Mouse (Mus musculus): Measurements from ENCODE around the gene Arl6ip1. TPM values are rescaled to one million over a fixed set of nuclear protein-coding genes. Genes with fewer than 3 reads are reported as not detected.
A peak's percentile ranks its signal among the peaks of the same experiment; 100 is the strongest.

Gene Arl6ip1
- polyA plus RNA-seq, 1 experiment from 2014 or later = 309 TPM

GRCm38 (mm10) chr7:118154150-118154549 lies 24.7 kb upstream of the Arl6ip1 start:
- H3K27ac ChIP-seq (ENCODE audit: low read depth) = no peak overlapping the region
- no peak for DNase-seq
- ATAC-seq = no peak
- no peak overlapping the region for H3K4me2 ChIP-seq (ENCODE audit: low read depth, low read length)
- no peaks in the 10 kb centered on the region for H3K9me3 ChIP-seq (ENCODE audit: low read length)
- TF ChIP-seq CTCF (IDR thresholded peaks at IDR 0.05; ENCODE audit: low read depth) = no peak
- no peak for TF ChIP-seq EP300 (IDR thresholded peaks at IDR 0.05; ENCODE audit: low read depth)
- H3K9ac ChIP-seq (replicated peaks) = no peak overlapping the region
- 81% methylated on average over 6 of the region's 6 CpGs for WGBS (ENCODE audit: insufficient replicate concordance)
- no peak overlapping the region for H3K4me3 ChIP-seq (ENCODE audit: low read depth, low read length)
- H3K27me3 ChIP-seq (ENCODE audit: insufficient read depth, low read length) = no peaks in the 10 kb centered on the region
- H3K36me3 ChIP-seq (replicated peaks; ENCODE audit: insufficient read depth, low read length) = peaks cover 70% of the 10 kb centered on the region
- H3K4me1 ChIP-seq (ENCODE audit: insufficient read depth) = no peaks in the 10 kb centered on the region

GRCm38 (mm10) chr7:118143602-118144001 lies 14.1 kb upstream of the Arl6ip1 start:
- no peak for DNase-seq
- Histone ChIP-seq H3K36me3 (replicated peaks; ENCODE audit: insufficient read depth, low read length) (peaks cover 75% of the 10 kb centered on the region), H3K4me2 (ENCODE audit: low read depth, low read length) (no peak overlapping the region), H3K9ac (replicated peaks) (no peak overlapping the region), H3K27ac (ENCODE audit: low read depth) (peak overlapping the region; percentile 9; the same call in 1 of the 2 replicates), H3K4me1 (ENCODE audit: insufficient read depth) (0 out of 2 replicates have a peak, but pooled peaks cover 3% of the 10 kb centered on the region), H3K27me3 (ENCODE audit: insufficient read depth, low read length) (no peaks in the 10 kb centered on the region), H3K4me3 (ENCODE audit: low read depth, low read length) (no peak overlapping the region), H3K9me3 (ENCODE audit: low read length) (no peaks in the 10 kb centered on the region)
- TF ChIP-seq EP300 (IDR thresholded peaks at IDR 0.05; ENCODE audit: low read depth) (no peak; the same call in 1 of the 2 replicates), CTCF (IDR thresholded peaks at IDR 0.05; ENCODE audit: low read depth) (no peak)
- 79% methylated on average over 3 of the region's 3 CpGs for WGBS (ENCODE audit: insufficient replicate concordance)
- ATAC-seq = peak; percentile 79

DNA sequence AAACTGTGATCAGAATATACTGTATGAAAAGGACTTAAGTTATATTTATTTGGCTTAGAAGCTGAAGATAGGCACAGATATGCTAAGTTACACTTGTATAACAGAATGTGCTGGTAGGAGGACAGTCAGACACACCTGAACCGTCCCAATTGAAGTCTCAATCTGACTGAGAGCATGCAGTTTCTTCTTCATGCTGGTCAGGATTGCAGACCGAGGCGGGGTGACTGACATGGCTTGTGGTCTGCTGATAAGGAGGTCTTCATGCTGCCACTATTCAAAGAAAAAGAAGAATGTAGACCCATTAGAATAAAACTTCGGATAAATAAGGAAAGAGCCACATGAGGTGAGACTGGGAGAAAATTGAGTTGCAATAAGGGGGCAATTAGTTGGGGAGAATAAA lies 13.7 kb upstream of the Arl6ip1 start:
- DNase-seq (no peak), ATAC-seq (peak; percentile 84)
- no peak overlapping the region for H3K9ac ChIP-seq (replicated peaks)
- no peak overlapping the region for H3K4me2 ChIP-seq (ENCODE audit: low read depth, low read length)
- no peaks in the 10 kb centered on the region for H3K9me3 ChIP-seq (ENCODE audit: low read length)
- H3K27ac ChIP-seq (ENCODE audit: low read depth) = peak overlapping the region; percentile 9; the same call in 1 of the 2 replicates
- H3K4me1 ChIP-seq (ENCODE audit: insufficient read depth) = 0 out of 2 replicates have a peak, but pooled peaks cover 3% of the 10 kb centered on the region
- H3K4me3 ChIP-seq (ENCODE audit: low read depth, low read length) = no peak overlapping the region
- H3K36me3 ChIP-seq (replicated peaks; ENCODE audit: insufficient read depth, low read length) = peaks cover 70% of the 10 kb centered on the region
- WGBS (ENCODE audit: insufficient replicate concordance) = 50% methylated on average over 4 of the region's 4 CpGs
- TF ChIP-seq CTCF (IDR thresholded peaks at IDR 0.05; ENCODE audit: low read depth) = no peak
- TF ChIP-seq EP300 (IDR thresholded peaks at IDR 0.05; ENCODE audit: low read depth) = peak; percentile 41; the same call in 1 of the 2 replicates
- no peaks in the 10 kb centered on the region for H3K27me3 ChIP-seq (ENCODE audit: insufficient read depth, low read length)

DNA sequence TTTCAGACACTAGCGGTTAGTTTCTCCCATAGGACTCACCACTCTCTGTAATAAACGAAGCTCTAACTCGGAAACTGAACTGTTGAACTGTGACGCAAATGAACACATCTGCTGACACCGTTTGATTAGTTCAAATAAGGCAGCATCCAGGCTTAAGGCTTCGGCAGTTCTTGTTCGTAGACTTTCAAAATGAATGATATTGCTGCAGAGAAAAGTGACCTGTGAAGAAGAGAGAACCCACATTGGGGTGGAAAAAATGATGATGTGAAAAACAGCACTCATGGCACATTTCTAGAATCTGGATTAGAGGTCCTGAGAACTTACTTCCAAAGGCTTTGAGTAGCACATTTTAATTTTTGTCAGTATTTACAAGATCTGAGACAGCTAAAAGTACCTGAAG lies 11.8 kb upstream of the Arl6ip1 start:
- DNase-seq = no peak
- Histone ChIP-seq H3K27me3 (ENCODE audit: insufficient read depth, low read length) (no peaks in the 10 kb centered on the region), H3K4me2 (ENCODE audit: low read depth, low read length) (no peak overlapping the region), H3K9ac (replicated peaks) (no peak overlapping the region), H3K27ac (ENCODE audit: low read depth) (no peak overlapping the region), H3K36me3 (replicated peaks; ENCODE audit: insufficient read depth, low read length) (peaks cover 80% of the 10 kb centered on the region), H3K4me1 (ENCODE audit: insufficient read depth) (0 out of 2 replicates have a peak, but pooled peaks cover 3% of the 10 kb centered on the region), H3K4me3 (ENCODE audit: low read depth, low read length) (no peak overlapping the region), H3K9me3 (ENCODE audit: low read length) (no peaks in the 10 kb centered on the region)
- TF ChIP-seq CTCF (IDR thresholded peaks at IDR 0.05; ENCODE audit: low read depth) (no peak), EP300 (IDR thresholded peaks at IDR 0.05; ENCODE audit: low read depth) (no peak)
- WGBS (ENCODE audit: insufficient replicate concordance) = 85% methylated on average over 7 of the region's 7 CpGs
- ATAC-seq = no peak

DNA sequence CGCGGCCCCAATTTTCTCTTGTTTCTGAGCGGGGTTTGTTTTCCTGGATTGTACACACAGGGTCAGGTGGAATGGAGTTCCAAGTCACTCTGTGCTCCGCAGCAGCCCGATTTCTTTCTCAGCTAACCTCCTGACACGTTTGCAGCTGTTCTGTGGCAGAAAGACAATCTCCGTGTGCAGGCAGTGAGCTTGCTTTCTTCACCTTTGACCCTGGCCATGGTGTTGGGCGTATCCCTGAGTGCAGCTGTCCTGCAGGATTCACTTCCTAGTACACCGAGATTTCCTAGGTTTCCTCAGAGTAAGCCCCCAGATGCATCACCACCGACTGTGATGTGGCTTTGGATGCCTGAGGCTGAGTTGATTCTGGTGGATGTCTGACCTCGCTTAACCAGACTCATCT lies 5.7 kb upstream of the Arl6ip1 start:
- H3K4me3 ChIP-seq (ENCODE audit: low read depth, low read length) = no peak overlapping the region
- H3K4me2 ChIP-seq (ENCODE audit: low read depth, low read length) = no peak overlapping the region
- no peak for DNase-seq
- WGBS (ENCODE audit: insufficient replicate concordance) = 85% methylated on average over 11 of the region's 11 CpGs
- ATAC-seq = no peak
- peaks cover 5% of the 10 kb centered on the region; the same call in 1 of the 2 replicates for H3K4me1 ChIP-seq (ENCODE audit: insufficient read depth)
- no peaks in the 10 kb centered on the region for H3K27me3 ChIP-seq (ENCODE audit: insufficient read depth, low read length)
- no peaks in the 10 kb centered on the region for H3K9me3 ChIP-seq (ENCODE audit: low read length)
- H3K9ac ChIP-seq (replicated peaks) = no peak overlapping the region
- TF ChIP-seq CTCF (IDR thresholded peaks at IDR 0.05; ENCODE audit: low read depth) = no peak
- TF ChIP-seq EP300 (IDR thresholded peaks at IDR 0.05; ENCODE audit: low read depth) = no peak
- no peak overlapping the region for H3K27ac ChIP-seq (ENCODE audit: low read depth)
- H3K36me3 ChIP-seq (replicated peaks; ENCODE audit: insufficient read depth, low read length) = peaks cover 46% of the 10 kb centered on the region

- Histone ChIP-seq H3K36me3 (replicated peaks; ENCODE audit: insufficient read depth, low read length) (peaks cover 20% of the 10 kb centered on the region), H3K9me3 (ENCODE audit: low read length) (no peaks in the 10 kb centered on the region), H3K4me1 (ENCODE audit: insufficient read depth) (peaks cover 28% of the 10 kb centered on the region), H3K27me3 (ENCODE audit: insufficient read depth, low read length) (no peaks in the 10 kb centered on the region), H3K4me2 (ENCODE audit: low read depth, low read length) (peak overlapping the region; percentile 81), H3K9ac (replicated peaks) (peak overlapping the region; percentile 96), H3K27ac (ENCODE audit: low read depth) (peak overlapping the region; percentile 97), H3K4me3 (ENCODE audit: low read depth, low read length) (peak overlapping the region; percentile 89)
- DNase-seq (no peak), ATAC-seq (peak; percentile 47)
- WGBS (ENCODE audit: insufficient replicate concordance) = 0% methylated on average over 21 of the region's 21 CpGs
- no peak for TF ChIP-seq CTCF (IDR thresholded peaks at IDR 0.05; ENCODE audit: low read depth)
- no peak for TF ChIP-seq EP300 (IDR thresholded peaks at IDR 0.05; ENCODE audit: low read depth)
Measured at GRCm38 (mm10) chr7:118128925-118129429, 485 bp downstream of the Arl6ip1 start.
